Mouse (Mus musculus) thymus, adult 2 months (tissue): ENCODE measurements around the gene Hnrnph1.

ENCODE experiments used
- CTCF ChIP-seq: fragments of 200-500 bp; IDR thresholded peaks from 2 replicates; pipeline ENCODE4 v1.5.1; 2012; ENCODE audit warnings: mild to moderate bottlenecking, control low read depth, low read length, moderate library complexity, borderline replicate concordance; ENCODE audit not compliant: control insufficient read depth, poor library complexity, insufficient read depth; ENCODE audit errors: extremely low read depth
- POLR2A ChIP-seq: fragments of 200-500 bp; IDR thresholded peaks from 2 replicates; pipeline ENCODE4 v1.6.1; 2012; ENCODE audit warnings: mild to moderate bottlenecking, low read length, control low read depth, moderate library complexity; ENCODE audit not compliant: control insufficient read depth, poor library complexity, insufficient read depth; ENCODE audit errors: extremely low read depth

- TF ChIP-seq POLR2A: no peak
- no peak for TF ChIP-seq CTCF
Measured at GRCm38 (mm10) chr11:50333181-50333580, 43.6 kb upstream of the Hnrnph1 start.
